Mouse (Mus musculus): Measurements from ENCODE around the gene Pdzd8.
A peak's percentile ranks its signal among the peaks of the same experiment; 100 is the strongest.

Pdzd8 gene

DNA sequence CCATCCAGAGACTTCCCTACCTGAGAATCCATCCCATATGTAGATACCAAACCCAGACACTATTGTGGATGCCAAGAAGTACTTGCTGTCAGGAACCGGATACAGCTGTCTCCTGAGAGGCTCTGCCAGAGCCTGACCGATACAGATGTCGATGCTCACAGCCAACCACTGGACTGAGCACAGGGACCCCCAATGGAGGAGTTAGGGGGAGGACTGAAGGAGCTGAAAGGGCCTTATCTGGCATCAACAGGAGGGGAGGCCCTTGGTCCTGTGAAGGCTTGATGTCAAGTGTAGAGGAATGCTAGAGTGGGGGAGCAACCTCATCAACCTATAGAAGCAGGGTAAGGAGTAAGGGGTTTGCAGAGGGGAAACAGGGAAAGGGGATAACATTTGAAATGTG lies 7.2 kb upstream of the Pdzd8 start:
- no peak for DNase-seq (ENCODE audit: low spot score)

GRCm38 (mm10) chr19:59351151-59351889 lies 5.7 kb upstream of the Pdzd8 start:
- DNase-seq (ENCODE audit: low spot score), result no peak

DNA sequence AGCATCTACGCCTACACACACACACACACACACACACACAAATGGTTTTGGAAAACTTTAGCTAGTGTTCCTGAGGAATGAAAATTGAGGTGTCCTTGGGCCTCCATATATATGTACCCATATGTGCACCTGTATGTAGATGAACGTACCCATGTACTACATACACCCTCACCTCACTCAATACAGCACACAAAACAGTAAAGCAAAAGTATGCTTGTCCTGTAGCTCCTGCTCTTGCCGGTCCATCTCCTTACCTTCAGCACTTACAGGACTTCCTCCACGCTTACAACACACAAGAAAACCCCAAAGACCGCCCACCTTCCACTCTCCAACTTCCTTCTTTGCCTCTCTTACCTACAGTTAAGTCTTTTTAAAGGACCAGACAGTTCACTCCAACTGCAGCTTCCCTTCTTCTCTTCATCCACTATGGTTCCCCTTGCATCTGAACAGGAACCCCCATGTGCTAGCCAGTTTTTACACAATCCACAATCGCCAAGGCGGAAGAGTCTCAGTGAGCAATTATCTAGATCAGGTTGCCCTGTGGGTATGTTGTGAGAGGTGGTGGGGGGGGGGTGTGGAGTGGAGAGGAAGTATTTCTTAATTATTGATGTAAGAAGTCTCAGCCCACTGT lies 4.8 kb upstream of the Pdzd8 start:
- DNase-seq (ENCODE audit: low spot score), result no peak

- DNase-seq (ENCODE audit: low spot score), result no peak
Observed at GRCm38 (mm10) chr19:59349329-59349960, 3.9 kb upstream of the Pdzd8 start.

GRCm38 (mm10) chr19:59346325-59346724 lies 745 bp upstream of the Pdzd8 start:
- DNase-seq (ENCODE audit: low spot score), result no peak

DNA sequence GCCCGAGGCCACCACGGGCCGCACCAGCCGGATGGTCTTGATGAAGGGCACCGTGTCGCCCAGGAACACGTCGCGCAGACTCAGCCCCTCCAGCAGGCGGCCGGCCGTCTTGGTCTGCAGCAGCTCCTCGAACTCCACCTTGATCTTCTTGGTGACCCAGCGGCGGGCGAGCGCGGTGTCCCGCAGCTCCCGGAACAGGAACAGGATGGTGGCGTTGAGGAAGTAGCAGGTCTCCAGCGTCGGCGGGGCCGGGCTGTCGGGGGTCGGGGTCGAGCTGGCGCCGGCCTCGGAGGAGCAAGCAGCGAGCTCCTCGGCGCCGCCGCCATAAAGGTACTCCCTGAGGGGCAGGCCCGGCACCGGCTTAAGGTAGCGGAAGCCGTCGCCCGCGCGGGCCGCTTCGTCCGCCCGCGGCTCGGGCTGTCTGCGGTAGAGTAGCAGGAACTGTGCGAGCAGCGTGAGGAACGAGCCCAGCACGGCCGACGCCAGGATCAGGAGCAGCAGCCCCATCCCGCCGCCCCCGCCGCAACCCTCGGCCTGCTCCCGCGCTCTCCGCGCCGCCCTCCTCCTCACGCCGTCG lies 411 bp downstream of the Pdzd8 start:
- DNase-seq (ENCODE audit: low spot score), result peak; percentile 38

- no peak for DNase-seq (ENCODE audit: low spot score)
Observed at GRCm38 (mm10) chr19:59344304-59344711, 1.3 kb downstream of the Pdzd8 start.

DNA sequence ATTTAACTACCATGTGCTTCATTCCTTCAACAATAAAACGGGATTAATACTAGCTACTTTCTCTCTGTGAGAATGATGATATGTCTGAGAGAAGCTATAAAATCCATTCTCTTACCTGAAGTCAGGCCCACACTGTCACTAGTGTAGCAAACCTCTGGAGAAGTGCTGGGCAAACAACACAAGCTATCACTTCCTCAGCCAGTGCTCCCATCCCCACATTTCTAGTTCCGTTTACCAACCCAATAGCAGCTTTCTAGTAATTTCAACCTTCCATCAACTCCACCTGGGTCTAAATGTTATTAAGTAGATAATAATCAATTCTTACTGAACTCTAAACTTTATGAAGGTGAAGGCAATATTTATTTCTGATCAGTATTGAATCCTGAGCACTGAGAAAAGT lies 2.6 kb downstream of the Pdzd8 start:
- no peak for DNase-seq (ENCODE audit: low spot score)

- no peak for DNase-seq (ENCODE audit: low spot score)
Observed at GRCm38 (mm10) chr19:59339908-59340307, 5.7 kb downstream of the Pdzd8 start.

- DNase-seq (ENCODE audit: low spot score), result no peak
Observed at GRCm38 (mm10) chr19:59337872-59338681, 7.5 kb downstream of the Pdzd8 start.

GRCm38 (mm10) chr19:59336655-59337054 lies 8.9 kb downstream of the Pdzd8 start:
- no peak for DNase-seq (ENCODE audit: low spot score)

DNA sequence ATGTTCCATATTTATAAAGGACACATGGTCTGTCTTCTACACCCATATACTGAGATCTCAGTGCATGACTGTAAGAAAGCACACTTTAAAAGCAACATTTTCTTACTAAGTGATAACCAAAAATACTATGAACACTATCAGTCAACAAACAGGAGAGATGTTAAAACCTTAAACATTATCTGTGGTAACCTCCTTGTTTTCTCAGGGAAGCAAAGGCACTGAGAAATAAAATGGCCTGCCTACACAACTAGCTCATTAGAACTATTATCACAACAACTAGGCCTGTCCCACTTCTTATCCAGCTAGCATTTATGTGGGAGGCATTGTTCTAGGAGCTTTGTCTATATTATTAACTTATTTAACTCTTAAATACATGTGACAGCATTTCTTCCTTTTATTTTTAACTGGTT lies 14.8 kb downstream of the Pdzd8 start:
- DNase-seq (ENCODE audit: low spot score), result no peak

- DNase-seq (ENCODE audit: low spot score), result no peak
Observed at GRCm38 (mm10) chr19:59321990-59322389, 23.6 kb downstream of the Pdzd8 start, which contains the start of gene Rps12-ps3. Gene Rps12-ps3 (plus strand): TSS chr19:59322290.

GRCm38 (mm10) chr19:59316571-59316970 lies 29.0 kb downstream of the Pdzd8 start:
- peak; percentile 3 for DNase-seq (ENCODE audit: low spot score)

DNA sequence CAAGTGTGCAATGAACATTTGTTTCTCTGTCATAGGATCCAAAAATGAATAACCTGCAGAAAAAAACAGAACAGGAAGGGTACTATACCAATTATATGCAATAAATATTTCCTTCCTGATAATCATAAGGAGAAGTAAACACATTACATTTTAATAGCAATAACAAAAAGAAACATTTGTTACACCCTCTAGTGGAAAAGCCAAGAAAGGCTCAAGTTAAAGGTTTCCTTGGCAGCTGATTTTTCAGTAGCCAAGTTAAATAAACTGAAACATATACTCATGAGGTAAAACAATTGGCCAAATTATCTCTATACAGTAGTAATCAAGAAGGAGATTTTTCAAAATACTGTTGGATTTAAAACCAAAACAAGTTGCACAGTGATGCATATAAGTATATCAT lies 30.3 kb downstream of the Pdzd8 start:
- DNase-seq (ENCODE audit: low spot score), result no peak

DNA sequence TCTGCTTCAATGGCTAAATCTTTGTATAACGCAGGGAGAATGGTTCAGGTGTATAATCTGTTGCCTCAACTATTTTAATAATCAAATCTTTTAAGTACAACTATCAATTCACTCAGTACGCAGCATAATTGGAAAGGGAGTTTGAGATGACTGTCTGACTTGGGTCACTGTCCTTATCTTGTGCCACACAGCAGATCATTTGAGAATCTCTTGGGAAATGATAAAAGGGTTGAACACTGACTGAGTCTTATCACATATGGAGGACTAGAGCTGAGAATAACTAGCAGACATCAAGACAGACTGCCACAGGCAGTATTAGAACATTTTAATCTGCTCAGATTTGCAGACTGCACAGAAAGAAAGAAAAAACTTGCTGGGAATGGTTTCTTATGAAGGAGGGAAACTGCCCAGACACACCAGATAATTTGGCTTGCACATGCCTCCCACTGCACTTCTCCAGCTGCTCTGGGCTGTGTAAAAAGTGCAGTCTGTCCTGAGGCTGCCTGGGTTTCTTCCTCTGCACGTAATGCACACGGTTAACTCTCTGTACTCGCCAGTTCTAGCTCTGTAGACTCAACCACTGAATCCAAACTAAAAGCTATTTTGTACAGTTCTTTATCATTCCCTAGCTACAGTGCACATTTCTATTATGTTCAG lies 53.3 kb downstream of the Pdzd8 start:
- no peak for DNase-seq (ENCODE audit: low spot score)

DNA sequence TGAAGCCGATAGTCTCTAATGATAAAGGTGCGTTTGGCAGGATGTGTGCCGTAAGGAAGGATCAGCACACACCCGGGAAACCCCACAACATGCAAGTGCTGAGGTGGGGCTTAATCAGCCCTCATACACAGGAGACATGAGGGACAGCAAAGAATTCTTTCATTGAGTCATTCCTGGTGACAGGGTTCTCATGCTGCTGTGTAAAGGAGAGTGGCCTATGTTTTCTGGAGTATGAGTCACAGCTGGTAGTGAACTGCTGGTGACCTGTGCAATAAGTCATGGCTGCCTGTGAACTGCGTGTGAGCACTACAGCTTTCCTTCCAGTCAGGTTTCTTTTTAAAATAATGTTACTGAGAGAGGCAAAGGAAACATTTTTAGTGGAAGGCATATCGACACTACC lies 55.8 kb downstream of the Pdzd8 start:
- no peak for DNase-seq (ENCODE audit: low spot score)

DNA sequence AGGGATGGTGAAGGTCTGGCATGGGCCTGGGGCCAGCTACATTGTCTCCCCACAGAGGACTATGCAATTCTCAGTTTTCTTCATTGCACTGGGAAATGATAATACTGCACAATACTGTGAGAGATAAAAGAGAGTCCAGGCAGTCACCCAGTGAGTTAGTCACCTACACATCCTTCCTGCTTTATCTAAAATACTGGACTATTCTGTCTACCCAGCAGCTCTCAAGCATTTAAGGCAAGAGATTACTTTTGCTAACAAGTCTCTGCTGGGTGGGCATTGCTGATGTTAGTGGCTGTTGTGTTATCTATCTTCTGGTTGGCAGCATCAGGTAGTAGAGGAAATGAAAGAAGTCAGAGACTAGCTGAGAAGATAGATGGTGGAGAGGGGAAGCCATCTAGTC lies 56.5 kb downstream of the Pdzd8 start:
- no peak for DNase-seq (ENCODE audit: low spot score)

DNA sequence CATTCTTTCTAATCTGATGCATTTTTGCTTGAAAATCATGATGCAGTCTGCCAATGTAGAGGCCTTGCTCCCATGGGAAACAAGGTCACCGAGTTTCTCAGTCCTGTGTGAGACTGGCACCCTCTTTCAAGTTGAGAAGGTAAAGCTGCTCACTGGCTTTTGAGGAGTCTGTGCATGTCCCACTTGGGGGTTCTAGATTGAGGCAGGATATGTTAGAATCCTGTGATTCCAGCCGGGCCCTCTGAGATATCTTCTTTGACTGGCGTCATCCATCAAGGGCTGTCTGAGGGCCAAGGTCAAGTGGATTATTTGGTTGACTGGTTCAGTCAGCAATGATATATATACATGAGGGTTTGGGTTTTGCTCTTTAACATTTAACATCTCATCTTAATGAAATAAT lies 63.6 kb downstream of the Pdzd8 start:
- DNase-seq (ENCODE audit: low spot score), result no peak

DNA sequence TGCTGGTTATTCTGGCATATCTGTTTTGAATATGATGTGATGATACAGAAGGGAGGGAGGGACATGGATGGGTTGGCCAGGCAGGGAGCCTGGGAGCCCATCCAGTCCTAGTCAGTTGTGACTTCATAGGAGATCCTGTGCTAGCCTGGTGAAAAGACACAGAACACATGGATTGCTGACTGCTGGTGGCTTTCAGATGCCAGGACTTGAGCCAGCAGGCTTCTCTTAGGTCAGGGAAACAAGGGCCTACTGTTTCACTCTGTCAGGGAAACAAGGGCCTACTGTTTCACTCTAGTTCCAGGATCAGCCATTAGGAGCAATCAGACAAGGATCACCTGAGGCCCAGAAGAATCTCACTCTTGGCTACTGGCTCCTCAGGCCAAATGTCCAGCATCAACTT lies 64.7 kb downstream of the Pdzd8 start:
- DNase-seq (ENCODE audit: low spot score), result no peak

- no peak for DNase-seq (ENCODE audit: low spot score)
Observed at GRCm38 (mm10) chr19:59276354-59276753, 69.2 kb downstream of the Pdzd8 start.

DNA sequence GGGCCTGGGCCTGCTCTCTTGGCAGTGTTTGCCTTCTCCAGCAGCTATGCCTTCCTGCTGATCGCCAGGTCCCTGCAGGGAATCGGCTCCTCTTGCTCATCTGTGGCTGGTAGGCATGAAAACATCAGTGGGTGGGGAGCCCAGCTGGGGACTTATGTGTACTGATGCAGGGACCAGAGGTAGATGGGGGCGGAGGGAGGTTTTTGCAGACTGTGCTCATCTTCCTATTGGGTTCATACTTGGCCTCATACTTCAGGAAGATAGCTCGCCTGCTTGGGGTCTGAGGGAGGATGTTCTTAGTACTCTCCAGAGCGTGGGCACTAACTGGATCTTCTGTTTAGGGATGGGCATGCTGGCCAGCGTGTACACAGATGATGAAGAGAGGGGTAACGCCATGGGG lies 72.4 kb downstream of the Pdzd8 start:
- no peak for DNase-seq (ENCODE audit: low spot score)
